Mouse (Mus musculus) hindbrain, embryonic 14.5 days (tissue): ENCODE data around the gene Evl. TPM values are rescaled to one million over a fixed set of nuclear protein-coding genes. Genes with fewer than 3 reads are reported as not detected.

ENCODE experiments used
- ATAC-seq: fragments of 200-750 bp; cut with Nextera tagmentation; 2 replicates; pipeline ENCODE4 v1.8.0; 2017; ENCODE audit warnings: moderate number of reproducible peaks, mild to moderate bottlenecking, moderate TSS enrichment, moderate library complexity; ENCODE audit not compliant: low FRiP score
- DNase-seq: peaks from one replicate; pipeline ENCODE4 v3.0.0-alpha.2; 2015; ENCODE audit warnings: low spot score
- H3K27ac ChIP-seq: fragments of 300-500 bp; sonication (generic); 2 replicates; pipeline ENCODE4 v1.5.1; 2014; ENCODE audit warnings: mild to moderate bottlenecking, moderate library complexity
- H3K27me3 ChIP-seq: fragments of 300-500 bp; sonication (generic); 2 replicates; pipeline ENCODE4 v1.6.1; 2014; ENCODE audit warnings: mild to moderate bottlenecking, low read length, mixed read lengths; ENCODE audit not compliant: control insufficient read depth, insufficient read depth
- H3K36me3 ChIP-seq: fragments of 300-500 bp; sonication (generic); replicated peaks from 2 replicates; pipeline ENCODE4 v1.6.1; 2014; ENCODE audit not compliant: control insufficient read depth, insufficient read depth
- H3K4me1 ChIP-seq: fragments of 300-500 bp; sonication (generic); replicated peaks from 2 replicates; pipeline ENCODE4 v1.6.1; 2014; ENCODE audit warnings: antibody characterized with exemption, low read length, mixed read lengths; ENCODE audit not compliant: control insufficient read depth, insufficient read depth
- H3K4me2 ChIP-seq: fragments of 300-500 bp; sonication (generic); replicated peaks from 2 replicates; pipeline ENCODE4 v1.6.1; 2014; ENCODE audit warnings: mild to moderate bottlenecking, moderate library complexity
- H3K4me3 ChIP-seq: fragments of 300-500 bp; sonication (generic); replicated peaks from 2 replicates; pipeline ENCODE4 v1.5.1; 2014; ENCODE audit warnings: mild to moderate bottlenecking, low read length
- H3K9ac ChIP-seq: fragments of 300-500 bp; sonication (generic); 2 replicates; pipeline ENCODE4 v1.6.1; 2014
- H3K9me3 ChIP-seq: fragments of 300-500 bp; sonication (generic); 2 replicates; pipeline ENCODE4 v1.6.1; 2016; ENCODE audit warnings: low read length; ENCODE audit not compliant: control insufficient read depth
- WGBS: fragments of 180-500 bp; shearing (Covaris S2); extraction: QIAGEN DNeasy Blood & Tissue Kit; methylation state at CpG from one replicate; pipeline ENCODE4 v1.1.7; 2014; 5-methylcytosine and 5-hydroxymethylcytosine counted together
- polyA plus RNA-seq: library from polyadenylated mRNA; unstranded; fragments of >200 nt; fragmentation: Nextera tagmentation; extraction: Ambion mirVana; gene quantifications from 2 replicates; pipeline ENCODE4 v1.2.1, GENCODE M21; 2014

The Evl gene
- polyA plus RNA-seq, 1 experiment from 2014 or later = 270 TPM

DNA sequence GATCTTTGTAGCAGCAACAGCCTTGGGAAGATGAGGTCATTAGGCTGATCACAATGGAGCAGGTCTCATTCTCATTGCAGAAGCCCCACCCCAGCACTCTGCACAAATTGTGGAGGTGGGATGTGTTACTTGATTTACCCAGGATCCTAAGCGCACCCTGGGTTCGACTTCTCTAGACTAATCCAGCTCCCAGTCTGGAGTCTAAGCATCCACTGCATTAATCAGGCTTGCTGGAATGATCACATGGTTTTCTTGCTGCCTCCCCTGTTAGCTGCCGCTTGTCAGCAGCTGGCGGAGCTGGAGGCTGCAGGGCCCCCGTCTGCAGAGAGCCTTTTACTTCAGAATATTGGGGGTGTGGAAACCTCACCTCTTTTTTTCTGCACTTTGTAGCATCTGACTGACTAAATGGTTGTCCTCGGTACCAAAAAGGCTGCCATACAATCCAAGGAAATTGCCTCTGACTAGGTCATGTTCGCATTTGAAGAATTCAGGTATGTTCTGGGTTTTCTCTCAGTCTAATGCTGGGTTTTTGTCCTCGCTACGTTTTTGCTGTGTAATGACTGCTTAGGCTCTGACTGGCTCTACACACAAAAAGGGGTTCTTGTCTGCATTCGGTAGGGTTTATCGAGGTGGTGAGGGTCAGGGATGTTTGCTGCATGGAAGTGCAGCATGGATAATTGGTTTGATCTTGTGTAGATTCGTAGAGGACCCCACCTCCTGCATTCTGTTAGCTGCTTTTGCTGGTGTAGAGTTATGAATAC is 51.2 kb downstream of the Evl start:
- Histone ChIP-seq H3K4me1 (peaks cover 40% of the 10 kb centered on the region), H3K9ac (peak overlapping the region; percentile 71), H3K4me2 (peak overlapping the region; percentile 55), H3K27me3 (no peaks in the 10 kb centered on the region), H3K36me3 (peaks cover 3% of the 10 kb centered on the region; the same call in 1 of the 2 replicates), H3K9me3 (no peaks in the 10 kb centered on the region), H3K27ac (peak overlapping the region; percentile 89), H3K4me3 (peak overlapping the region; percentile 38)
- peak; percentile 72 for DNase-seq
- ATAC-seq = peak; percentile 86
- 23% methylated on average over 12 of the region's 12 CpGs for WGBS

GRCm38 (mm10) chr12:108606321-108606720 is 51.8 kb downstream of the Evl start:
- Histone ChIP-seq H3K4me1 (peaks cover 40% of the 10 kb centered on the region), H3K4me2 (peak overlapping the region; percentile 55), H3K9ac (peak overlapping the region; percentile 71), H3K36me3 (peaks cover 9% of the 10 kb centered on the region; the same call in 1 of the 2 replicates), H3K27ac (peak overlapping the region; percentile 89), H3K4me3 (peak overlapping the region; percentile 38), H3K27me3 (no peaks in the 10 kb centered on the region), H3K9me3 (no peaks in the 10 kb centered on the region)
- whole genome bisulfite sequencing = 23% methylated on average over 7 of the region's 7 CpGs
- no peak for ATAC-seq
- DNase-seq = no peak

GRCm38 (mm10) chr12:108609446-108609845 is 54.9 kb downstream of the Evl start:
- Histone ChIP-seq H3K36me3 (peaks cover 8% of the 10 kb centered on the region; the same call in 1 of the 2 replicates), H3K27ac (no peak overlapping the region), H3K9ac (no peak overlapping the region), H3K4me1 (peaks cover 43% of the 10 kb centered on the region), H3K4me3 (no peak overlapping the region), H3K9me3 (no peaks in the 10 kb centered on the region), H3K4me2 (no peak overlapping the region), H3K27me3 (no peaks in the 10 kb centered on the region)
- no peak for ATAC-seq
- DNase-seq = no peak
- WGBS = 88% methylated on average over 3 of the region's 3 CpGs

DNA sequence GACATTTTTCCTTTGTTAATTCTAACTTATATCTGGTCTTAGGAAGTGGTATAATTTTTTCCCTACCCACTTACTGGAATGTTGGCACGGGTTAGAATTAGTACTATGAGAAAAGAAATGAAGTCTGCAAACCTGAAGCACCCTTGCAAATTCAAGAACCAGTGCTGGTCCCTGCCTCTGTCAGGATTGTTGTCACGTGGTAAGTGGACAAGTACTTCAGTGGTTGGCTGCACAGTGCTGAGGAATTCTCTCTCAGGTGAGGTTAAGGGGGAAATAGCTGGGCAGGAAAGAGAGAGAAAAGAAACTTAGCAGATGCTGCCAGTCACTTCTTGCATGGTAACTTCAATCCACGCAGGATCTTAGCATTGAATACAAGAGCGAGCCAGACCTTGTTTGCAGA is 55.7 kb downstream of the Evl start:
- no peak for ATAC-seq
- H3K27ac ChIP-seq = no peak overlapping the region
- H3K36me3 ChIP-seq = peaks cover 8% of the 10 kb centered on the region; the same call in 1 of the 2 replicates
- no peaks in the 10 kb centered on the region for H3K9me3 ChIP-seq
- H3K4me1 ChIP-seq = peaks cover 39% of the 10 kb centered on the region
- no peak for DNase-seq
- no peak overlapping the region for H3K9ac ChIP-seq
- 92% methylated on average over 4 of the region's 4 CpGs for WGBS
- H3K4me3 ChIP-seq = no peak overlapping the region
- H3K4me2 ChIP-seq = no peak overlapping the region
- H3K27me3 ChIP-seq = no peaks in the 10 kb centered on the region

GRCm38 (mm10) chr12:108613081-108613480 is 58.6 kb downstream of the Evl start:
- Histone ChIP-seq H3K9ac (no peak overlapping the region), H3K4me1 (peaks cover 19% of the 10 kb centered on the region; the same call in 1 of the 2 replicates), H3K36me3 (peaks cover 8% of the 10 kb centered on the region; the same call in 1 of the 2 replicates), H3K4me2 (no peak overlapping the region), H3K27me3 (no peaks in the 10 kb centered on the region), H3K4me3 (no peak overlapping the region), H3K27ac (no peak overlapping the region), H3K9me3 (no peaks in the 10 kb centered on the region)
- no peak for ATAC-seq
- DNase-seq = no peak
- WGBS = 41% methylated on average over 3 of the region's 3 CpGs

- Histone ChIP-seq H3K27me3 (no peaks in the 10 kb centered on the region), H3K4me2 (no peak overlapping the region), H3K36me3 (0 out of 2 replicates have a peak, but pooled peaks cover 3% of the 10 kb centered on the region), H3K4me3 (no peak overlapping the region), H3K27ac (no peak overlapping the region), H3K9ac (no peak overlapping the region), H3K4me1 (peaks cover 18% of the 10 kb centered on the region; the same call in 1 of the 2 replicates), H3K9me3 (no peaks in the 10 kb centered on the region)
- no peak for DNase-seq
- no peak for ATAC-seq
- WGBS = 75% methylated on average over 7 of the region's 7 CpGs
Measured at GRCm38 (mm10) chr12:108617511-108617910, 63.0 kb downstream of the Evl start.

GRCm38 (mm10) chr12:108619853-108620416 is 65.4 kb downstream of the Evl start:
- ATAC-seq (no peak), DNase-seq (no peak)
- no peak overlapping the region for H3K27ac ChIP-seq
- H3K4me2 ChIP-seq = no peak overlapping the region
- H3K9ac ChIP-seq = no peak overlapping the region
- no peaks in the 10 kb centered on the region for H3K9me3 ChIP-seq
- 94% methylated on average over 7 of the region's 7 CpGs for WGBS
- 0 out of 2 replicates have a peak, but pooled peaks cover 7% of the 10 kb centered on the region for H3K4me1 ChIP-seq
- 0 out of 2 replicates have a peak, but pooled peaks cover 3% of the 10 kb centered on the region for H3K36me3 ChIP-seq
- no peaks in the 10 kb centered on the region for H3K27me3 ChIP-seq
- H3K4me3 ChIP-seq = no peak overlapping the region

- H3K9ac ChIP-seq = no peak overlapping the region
- ATAC-seq = no peak
- no peak overlapping the region for H3K4me2 ChIP-seq
- H3K36me3 ChIP-seq = 0 out of 2 replicates have a peak, but pooled peaks cover 3% of the 10 kb centered on the region
- no peaks in the 10 kb centered on the region for H3K27me3 ChIP-seq
- no peak overlapping the region for H3K27ac ChIP-seq
- H3K9me3 ChIP-seq = no peaks in the 10 kb centered on the region
- WGBS = 91% methylated on average over 5 of the region's 5 CpGs
- H3K4me1 ChIP-seq = peaks cover 3% of the 10 kb centered on the region; the same call in 1 of the 2 replicates
- H3K4me3 ChIP-seq = no peak overlapping the region
- no peak for DNase-seq
Measured at GRCm38 (mm10) chr12:108622406-108622805, 67.9 kb downstream of the Evl start.

GRCm38 (mm10) chr12:108629556-108629955 is 75.0 kb downstream of the Evl start:
- ATAC-seq (no peak), DNase-seq (no peak)
- Histone ChIP-seq H3K9ac (no peak overlapping the region), H3K27ac (no peak overlapping the region), H3K27me3 (no peaks in the 10 kb centered on the region), H3K9me3 (no peaks in the 10 kb centered on the region), H3K4me3 (no peak overlapping the region), H3K36me3 (no peaks in the 10 kb centered on the region; the same call in 1 of the 2 replicates), H3K4me2 (no peak overlapping the region), H3K4me1 (no peaks in the 10 kb centered on the region; the same call in 1 of the 2 replicates)
- 97% methylated on average over 1 of the region's 1 CpGs for WGBS
